Mouse (Mus musculus): Measurements from ENCODE around the gene Ddo. TPM values are rescaled to one million over a fixed set of nuclear protein-coding genes. Genes with fewer than 3 reads are reported as not detected.

Gene Ddo
- 0.61 and 1.4 TPM in 2 replicates for polyA plus RNA-seq (2014; fragmentation: Nextera tagmentation; extraction: Ambion mirVana)

DNA sequence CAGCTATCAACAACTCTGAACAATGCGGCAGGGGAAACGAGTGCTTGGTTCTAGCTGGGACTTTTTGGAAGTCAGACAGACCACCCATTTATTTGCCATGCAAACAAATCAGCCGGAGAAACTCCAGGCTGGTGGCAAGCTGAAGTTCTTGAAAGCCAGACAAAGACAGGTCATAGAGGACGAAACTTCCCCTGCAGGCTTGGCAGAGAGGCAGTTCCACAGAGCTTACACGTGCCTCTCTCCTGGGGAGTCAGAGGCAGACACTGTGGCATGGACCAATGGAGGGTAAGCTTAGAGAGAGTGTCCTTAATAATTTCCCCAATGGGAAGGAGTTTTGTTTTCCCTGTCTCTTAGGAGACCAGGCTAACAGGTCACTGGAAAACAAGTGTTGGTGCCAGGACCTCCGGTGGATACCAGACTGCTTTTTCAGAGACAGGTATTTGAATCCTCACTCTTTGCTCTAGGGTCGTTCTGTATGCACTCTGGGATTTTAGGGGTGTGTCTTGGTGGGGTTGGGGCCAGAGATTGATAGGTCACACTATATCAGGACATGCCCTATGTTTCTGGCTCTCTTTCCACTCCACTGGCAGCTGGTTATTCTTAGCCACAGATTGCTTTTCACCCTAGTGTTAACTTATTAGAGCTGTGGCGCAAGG, at the start of gene Ddo:
Gene Ddo, plus strand, starts transcription at position 356 of the 656 bp plus-strand sequence.
- Histone ChIP-seq H3K4me1 (replicated peaks; ENCODE audit: control insufficient read depth, insufficient read depth, low read length) (peaks cover 6% of the 10 kb centered on the region), H3K9ac (ENCODE audit: low read length) (no peak within 1 kb of the TSS), H3K9me3 (ENCODE audit: control insufficient read depth, low read length) (0 out of 2 replicates have a peak, but pooled peaks cover 4% of the 10 kb centered on the region), H3K27ac (ENCODE audit: low read depth) (peak within 1 kb of the TSS; percentile 16; the same call in 1 of the 2 replicates), H3K4me3 (ENCODE audit: low read depth, low read length) (no peak within 1 kb of the TSS), H3K4me2 (ENCODE audit: low read length) (no peak within 1 kb of the TSS; the same call in 1 of the 2 replicates), H3K36me3 (ENCODE audit: control insufficient read depth, insufficient read depth, low read length) (no peaks in the 10 kb centered on the region), H3K27me3 (replicated peaks; ENCODE audit: control insufficient read depth, insufficient read depth, low read length) (no peaks in the 10 kb centered on the region)
- ATAC-seq (replicated peaks; ENCODE audit: low FRiP score, low TSS enrichment, low read depth) (no peak), DNase-seq (ENCODE audit: low spot score) (no peak)
- 25% methylated on average over 8 of the region's 8 CpGs for WGBS

- Histone ChIP-seq H3K27me3 (replicated peaks; ENCODE audit: control insufficient read depth, insufficient read depth, low read length) (no peaks in the 10 kb centered on the region), H3K27ac (ENCODE audit: low read depth) (no peak overlapping the region), H3K4me3 (ENCODE audit: low read depth, low read length) (no peak overlapping the region), H3K9ac (ENCODE audit: low read length) (no peak overlapping the region), H3K4me1 (replicated peaks; ENCODE audit: control insufficient read depth, insufficient read depth, low read length) (no peaks in the 10 kb centered on the region), H3K36me3 (ENCODE audit: control insufficient read depth, insufficient read depth, low read length) (no peaks in the 10 kb centered on the region), H3K9me3 (ENCODE audit: control insufficient read depth, low read length) (no peaks in the 10 kb centered on the region), H3K4me2 (ENCODE audit: low read length) (no peak overlapping the region)
- WGBS: 77% methylated on average over 8 of the region's 8 CpGs
- no peak for DNase-seq (ENCODE audit: low spot score)
- no peak for ATAC-seq (replicated peaks; ENCODE audit: low FRiP score, low TSS enrichment, low read depth)
Measured at GRCm38 (mm10) chr10:40583584-40584255, 46.1 kb upstream of the Ddo start.

DNA sequence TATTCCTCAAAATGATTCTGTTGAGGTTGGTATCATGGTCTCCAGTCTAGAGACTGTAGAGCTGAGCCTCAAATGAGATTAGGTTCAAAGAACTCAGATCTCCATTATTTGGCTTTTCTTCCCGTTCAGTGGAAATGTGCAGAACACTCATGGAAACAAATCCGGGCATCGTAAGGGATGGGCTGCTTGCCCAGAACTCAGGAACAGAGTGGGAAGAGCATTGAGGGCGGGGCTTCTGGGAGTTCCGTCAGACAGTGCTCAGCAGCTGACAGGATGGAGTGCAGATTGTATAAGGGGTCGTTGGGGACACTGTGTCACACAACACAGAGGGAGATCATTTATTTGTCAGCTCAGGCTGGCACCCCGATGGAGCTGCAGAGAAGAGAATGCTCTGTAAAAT, 37.6 kb upstream of the Ddo start:
- WGBS: 56% methylated on average over 7 of the region's 7 CpGs
- no peak overlapping the region for H3K4me3 ChIP-seq (ENCODE audit: low read depth, low read length)
- no peak for ATAC-seq (replicated peaks; ENCODE audit: low FRiP score, low TSS enrichment, low read depth)
- no peak for DNase-seq (ENCODE audit: low spot score)
- H3K27ac ChIP-seq (ENCODE audit: low read depth): no peak overlapping the region
- no peaks in the 10 kb centered on the region for H3K36me3 ChIP-seq (ENCODE audit: control insufficient read depth, insufficient read depth, low read length)
- no peak overlapping the region for H3K9ac ChIP-seq (ENCODE audit: low read length)
- no peaks in the 10 kb centered on the region for H3K9me3 ChIP-seq (ENCODE audit: control insufficient read depth, low read length)
- no peaks in the 10 kb centered on the region for H3K27me3 ChIP-seq (replicated peaks; ENCODE audit: control insufficient read depth, insufficient read depth, low read length)
- no peak overlapping the region for H3K4me2 ChIP-seq (ENCODE audit: low read length)
- H3K4me1 ChIP-seq (replicated peaks; ENCODE audit: control insufficient read depth, insufficient read depth, low read length): no peaks in the 10 kb centered on the region

DNA sequence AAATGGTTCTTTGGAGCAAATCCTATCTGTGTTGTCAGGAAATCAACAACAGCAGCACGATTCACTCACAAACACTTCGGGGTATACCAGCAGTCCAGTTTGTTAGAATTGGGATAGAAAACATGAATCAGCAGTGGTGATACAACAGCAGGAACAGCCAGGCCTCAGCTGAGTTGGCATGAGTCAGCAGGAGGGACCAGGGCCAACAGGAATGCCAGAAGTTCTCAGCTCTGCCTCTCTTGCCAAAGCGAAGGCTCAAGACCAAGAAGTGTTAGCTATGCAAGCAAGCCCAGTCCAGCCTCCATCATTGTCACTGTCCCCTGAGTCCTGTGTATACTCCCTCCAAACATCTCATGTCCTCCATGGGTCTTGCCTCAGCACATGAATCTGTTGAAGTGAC, 32.6 kb upstream of the Ddo start:
- ATAC-seq (replicated peaks; ENCODE audit: low FRiP score, low TSS enrichment, low read depth): no peak
- Histone ChIP-seq H3K9ac (ENCODE audit: low read length) (no peak overlapping the region), H3K9me3 (ENCODE audit: control insufficient read depth, low read length) (no peaks in the 10 kb centered on the region), H3K4me1 (replicated peaks; ENCODE audit: control insufficient read depth, insufficient read depth, low read length) (no peaks in the 10 kb centered on the region), H3K4me2 (ENCODE audit: low read length) (no peak overlapping the region), H3K27me3 (replicated peaks; ENCODE audit: control insufficient read depth, insufficient read depth, low read length) (no peaks in the 10 kb centered on the region), H3K36me3 (ENCODE audit: control insufficient read depth, insufficient read depth, low read length) (no peaks in the 10 kb centered on the region), H3K27ac (ENCODE audit: low read depth) (no peak overlapping the region), H3K4me3 (ENCODE audit: low read depth, low read length) (no peak overlapping the region)
- DNase-seq (ENCODE audit: low spot score): no peak
- WGBS: 86% methylated on average over 3 of the region's 3 CpGs

DNA sequence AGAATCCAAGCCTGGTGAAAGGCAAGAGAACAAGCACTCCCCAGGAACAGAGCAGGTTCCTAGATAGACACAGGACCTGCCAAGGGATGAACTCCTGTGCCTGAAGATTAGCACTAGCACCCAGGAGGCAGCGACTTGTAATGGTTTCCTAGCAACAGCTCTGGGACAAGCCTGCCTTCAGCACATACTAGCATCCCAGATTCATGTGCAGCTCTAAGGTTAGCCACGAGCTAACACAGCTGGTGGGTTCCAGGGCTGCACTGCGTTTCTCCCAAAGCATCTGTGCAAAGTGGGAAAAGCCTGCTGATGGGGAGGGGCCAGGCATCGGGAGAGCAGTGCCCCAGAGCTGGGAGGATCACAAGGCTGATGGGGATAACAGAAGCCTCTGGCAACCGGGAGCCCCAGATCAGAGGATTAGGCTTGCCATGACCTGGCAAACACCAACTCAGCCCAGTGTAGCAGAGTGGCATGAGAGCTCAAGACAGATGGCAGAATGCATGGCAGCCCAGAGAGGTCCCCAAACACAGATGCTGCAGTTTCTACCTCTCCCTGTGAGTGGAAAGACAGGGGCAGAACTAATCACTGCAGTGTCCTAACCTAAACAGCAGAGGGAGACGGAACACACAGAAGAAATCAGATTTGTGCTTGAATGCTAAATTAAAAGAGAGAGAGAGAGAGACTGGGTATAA, 25.0 kb upstream of the Ddo start:
- Histone ChIP-seq H3K27me3 (replicated peaks; ENCODE audit: control insufficient read depth, insufficient read depth, low read length) (no peaks in the 10 kb centered on the region), H3K4me2 (ENCODE audit: low read length) (no peak overlapping the region), H3K4me1 (replicated peaks; ENCODE audit: control insufficient read depth, insufficient read depth, low read length) (no peaks in the 10 kb centered on the region), H3K36me3 (ENCODE audit: control insufficient read depth, insufficient read depth, low read length) (no peaks in the 10 kb centered on the region), H3K27ac (ENCODE audit: low read depth) (no peak overlapping the region), H3K4me3 (ENCODE audit: low read depth, low read length) (no peak overlapping the region), H3K9me3 (ENCODE audit: control insufficient read depth, low read length) (peaks cover 9% of the 10 kb centered on the region; the same call in 1 of the 2 replicates), H3K9ac (ENCODE audit: low read length) (no peak overlapping the region)
- 58% methylated on average over 6 of the region's 6 CpGs for WGBS
- no peak for DNase-seq (ENCODE audit: low spot score)
- ATAC-seq (replicated peaks; ENCODE audit: low FRiP score, low TSS enrichment, low read depth): no peak

DNA sequence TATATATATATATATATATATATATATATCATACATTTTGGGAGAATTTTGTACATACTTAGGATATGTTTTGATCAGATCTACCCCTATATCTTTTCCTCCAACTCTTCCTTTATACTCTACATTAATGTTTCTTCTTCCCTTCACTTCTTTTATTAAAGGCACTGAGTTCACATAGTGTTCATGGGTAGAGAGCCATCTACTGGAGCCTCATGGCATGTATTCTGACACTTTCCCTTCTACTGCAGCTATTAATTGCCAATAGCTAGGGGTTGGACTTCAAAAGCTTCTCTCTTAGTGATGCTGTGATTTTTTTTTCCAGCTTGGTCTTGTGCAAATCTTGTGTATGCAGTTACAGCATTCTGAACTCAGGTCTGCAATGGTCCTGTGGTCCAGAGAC, 11.8 kb upstream of the Ddo start:
- DNase-seq (ENCODE audit: low spot score) (no peak), ATAC-seq (replicated peaks; ENCODE audit: low FRiP score, low TSS enrichment, low read depth) (no peak)
- Histone ChIP-seq H3K4me1 (replicated peaks; ENCODE audit: control insufficient read depth, insufficient read depth, low read length) (no peaks in the 10 kb centered on the region), H3K27ac (ENCODE audit: low read depth) (no peak overlapping the region), H3K27me3 (replicated peaks; ENCODE audit: control insufficient read depth, insufficient read depth, low read length) (no peaks in the 10 kb centered on the region), H3K9ac (ENCODE audit: low read length) (no peak overlapping the region), H3K36me3 (ENCODE audit: control insufficient read depth, insufficient read depth, low read length) (no peaks in the 10 kb centered on the region), H3K9me3 (ENCODE audit: control insufficient read depth, low read length) (no peaks in the 10 kb centered on the region), H3K4me2 (ENCODE audit: low read length) (no peak overlapping the region), H3K4me3 (ENCODE audit: low read depth, low read length) (no peak overlapping the region)

GRCm38 (mm10) chr10:40619760-40620159, 10.1 kb upstream of the Ddo start:
- H3K4me2 ChIP-seq (ENCODE audit: low read length): no peak overlapping the region
- H3K27ac ChIP-seq (ENCODE audit: low read depth): no peak overlapping the region
- H3K27me3 ChIP-seq (replicated peaks; ENCODE audit: control insufficient read depth, insufficient read depth, low read length): no peaks in the 10 kb centered on the region
- ATAC-seq (replicated peaks; ENCODE audit: low FRiP score, low TSS enrichment, low read depth) (no peak), DNase-seq (ENCODE audit: low spot score) (no peak)
- no peaks in the 10 kb centered on the region for H3K36me3 ChIP-seq (ENCODE audit: control insufficient read depth, insufficient read depth, low read length)
- H3K4me3 ChIP-seq (ENCODE audit: low read depth, low read length): no peak overlapping the region
- H3K4me1 ChIP-seq (replicated peaks; ENCODE audit: control insufficient read depth, insufficient read depth, low read length): no peaks in the 10 kb centered on the region
- 55% methylated on average over 1 of the region's 1 CpGs for WGBS
- no peaks in the 10 kb centered on the region for H3K9me3 ChIP-seq (ENCODE audit: control insufficient read depth, low read length)
- H3K9ac ChIP-seq (ENCODE audit: low read length): no peak overlapping the region

GRCm38 (mm10) chr10:40629140-40629539, 671 bp upstream of the Ddo start:
- DNase-seq (ENCODE audit: low spot score): no peak
- no peak overlapping the region for H3K4me3 ChIP-seq (ENCODE audit: low read depth, low read length)
- no peaks in the 10 kb centered on the region for H3K36me3 ChIP-seq (ENCODE audit: control insufficient read depth, insufficient read depth, low read length)
- ATAC-seq (replicated peaks; ENCODE audit: low FRiP score, low TSS enrichment, low read depth): no peak
- H3K9me3 ChIP-seq (ENCODE audit: control insufficient read depth, low read length): 0 out of 2 replicates have a peak, but pooled peaks cover 4% of the 10 kb centered on the region
- peaks cover 6% of the 10 kb centered on the region for H3K4me1 ChIP-seq (replicated peaks; ENCODE audit: control insufficient read depth, insufficient read depth, low read length)
- no peak overlapping the region for H3K4me2 ChIP-seq (ENCODE audit: low read length)
- no peak overlapping the region for H3K9ac ChIP-seq (ENCODE audit: low read length)
- H3K27me3 ChIP-seq (replicated peaks; ENCODE audit: control insufficient read depth, insufficient read depth, low read length): no peaks in the 10 kb centered on the region
- 72% methylated on average over 7 of the region's 7 CpGs for WGBS
- H3K27ac ChIP-seq (ENCODE audit: low read depth): peak overlapping the region; percentile 16; the same call in 1 of the 2 replicates
